Mouse (Mus musculus): ENCODE measurements around the gene Ankrd44. TPM values are rescaled to one million over a fixed set of nuclear protein-coding genes. Genes with fewer than 3 reads are reported as not detected.

The Ankrd44 gene
- polyA plus RNA-seq, 1 experiment = 5.2 TPM

- TF ChIP-seq CTCF (IDR thresholded peaks at IDR 0.05; ENCODE audit: low read depth, low read length) (no peak), EP300 (IDR thresholded peaks at IDR 0.05; ENCODE audit: insufficient read depth, low read depth, low read length) (no peak), POLR2A (IDR thresholded peaks at IDR 0.05; ENCODE audit: insufficient read depth, low read length) (no peak)
- Histone ChIP-seq H3K4me3 (ENCODE audit: low read depth, low read length) (no peak overlapping the region), H3K4me1 (ENCODE audit: control insufficient read depth, insufficient read depth, low read length) (no peaks in the 10 kb centered on the region)
These were observed 196.9 kb downstream of the Ankrd44 start for GRCm38 (mm10) chr1:54729316-54729715.

GRCm38 (mm10) chr1:54726555-54726954, 199.6 kb downstream of the Ankrd44 start:
- Histone ChIP-seq H3K27ac (ENCODE audit: insufficient read depth, low read length) (no peak overlapping the region), H3K27me3 (ENCODE audit: control insufficient read depth, insufficient read depth, low read length, poor library complexity, severe bottlenecking) (no peaks in the 10 kb centered on the region), H3K4me1 (ENCODE audit: control insufficient read depth, insufficient read depth, low read length) (no peaks in the 10 kb centered on the region), H3K9me3 (replicated peaks; ENCODE audit: control insufficient read depth, insufficient read depth, low read length, poor library complexity, severe bottlenecking) (no peaks in the 10 kb centered on the region), H3K36me3 (ENCODE audit: control insufficient read depth, insufficient read depth, low read length, poor library complexity, severe bottlenecking) (no peaks in the 10 kb centered on the region), H3K9ac (ENCODE audit: low read depth, poor library complexity, severe bottlenecking) (no peak overlapping the region), H3K4me3 (ENCODE audit: low read depth, low read length) (no peak overlapping the region)
- TF ChIP-seq POLR2A (IDR thresholded peaks at IDR 0.05; ENCODE audit: insufficient read depth, low read length) = no peak
- no peak for TF ChIP-seq CTCF (IDR thresholded peaks at IDR 0.05; ENCODE audit: low read depth, low read length)
- TF ChIP-seq EP300 (IDR thresholded peaks at IDR 0.05; ENCODE audit: insufficient read depth, low read depth, low read length) = no peak

More at GRCm38 (mm10) chr1:54729316-54729715, 196.9 kb downstream of the Ankrd44 start:
- Histone ChIP-seq H3K9ac (ENCODE audit: low read depth, poor library complexity, severe bottlenecking) (no peak overlapping the region), H3K9me3 (replicated peaks; ENCODE audit: control insufficient read depth, insufficient read depth, low read length, poor library complexity, severe bottlenecking) (no peaks in the 10 kb centered on the region), H3K27ac (ENCODE audit: insufficient read depth, low read length) (no peak overlapping the region), H3K36me3 (ENCODE audit: control insufficient read depth, insufficient read depth, low read length, poor library complexity, severe bottlenecking) (no peaks in the 10 kb centered on the region), H3K27me3 (ENCODE audit: control insufficient read depth, insufficient read depth, low read length, poor library complexity, severe bottlenecking) (no peaks in the 10 kb centered on the region)

- H3K27me3 ChIP-seq (ENCODE audit: control insufficient read depth, insufficient read depth, low read length, poor library complexity, severe bottlenecking) = no peaks in the 10 kb centered on the region
- H3K4me3 ChIP-seq (ENCODE audit: low read depth, low read length) = no peak overlapping the region
- H3K27ac ChIP-seq (ENCODE audit: insufficient read depth, low read length) = no peak overlapping the region
- H3K36me3 ChIP-seq (ENCODE audit: control insufficient read depth, insufficient read depth, low read length, poor library complexity, severe bottlenecking) = no peaks in the 10 kb centered on the region
- TF ChIP-seq EP300 (IDR thresholded peaks at IDR 0.05; ENCODE audit: insufficient read depth, low read depth, low read length) (no peak), CTCF (IDR thresholded peaks at IDR 0.05; ENCODE audit: low read depth, low read length) (no peak), POLR2A (IDR thresholded peaks at IDR 0.05; ENCODE audit: insufficient read depth, low read length) (no peak)
- no peaks in the 10 kb centered on the region for H3K9me3 ChIP-seq (replicated peaks; ENCODE audit: control insufficient read depth, insufficient read depth, low read length, poor library complexity, severe bottlenecking)
- no peak overlapping the region for H3K9ac ChIP-seq (ENCODE audit: low read depth, poor library complexity, severe bottlenecking)
- no peaks in the 10 kb centered on the region for H3K4me1 ChIP-seq (ENCODE audit: control insufficient read depth, insufficient read depth, low read length)
These were observed 209.3 kb downstream of the Ankrd44 start for GRCm38 (mm10) chr1:54716921-54717320.

DNA sequence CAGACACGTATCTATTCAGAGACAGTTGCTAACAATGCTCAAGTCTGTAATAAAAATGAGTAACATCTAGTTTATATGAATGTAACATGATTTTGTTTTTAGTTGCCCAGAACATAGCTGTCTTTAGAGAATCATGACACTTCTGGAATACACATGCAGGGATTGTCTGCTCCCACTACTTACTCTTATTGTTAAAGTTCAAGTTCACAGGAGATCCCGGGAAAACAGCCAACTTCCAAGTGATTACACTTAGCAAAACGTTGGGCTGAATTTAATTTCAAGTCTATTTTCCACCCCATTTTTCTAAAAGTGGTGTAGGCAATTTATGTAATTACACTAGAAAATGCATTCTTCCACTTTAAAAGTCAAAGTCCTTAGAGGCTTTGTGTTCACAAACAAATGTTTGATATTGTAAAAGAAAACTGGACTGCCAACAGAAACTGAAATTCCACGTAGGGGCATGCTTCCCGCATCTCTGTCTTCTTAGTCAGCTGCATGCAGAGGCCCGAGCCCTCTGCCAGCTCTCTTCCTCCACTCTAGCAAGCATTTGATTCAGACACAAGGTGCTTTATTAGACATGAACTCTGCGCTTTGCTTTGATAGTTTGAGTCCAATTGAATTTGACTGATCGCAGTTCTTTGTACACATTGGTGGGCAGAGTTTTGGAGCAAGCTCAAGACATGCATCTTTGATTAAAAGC, 211.0 kb downstream of the Ankrd44 start:
- Histone ChIP-seq H3K36me3 (ENCODE audit: control insufficient read depth, insufficient read depth, low read length, poor library complexity, severe bottlenecking) (no peaks in the 10 kb centered on the region), H3K4me3 (ENCODE audit: low read depth, low read length) (no peak overlapping the region), H3K9ac (ENCODE audit: low read depth, poor library complexity, severe bottlenecking) (no peak overlapping the region), H3K4me1 (ENCODE audit: control insufficient read depth, insufficient read depth, low read length) (no peaks in the 10 kb centered on the region), H3K27ac (ENCODE audit: insufficient read depth, low read length) (no peak overlapping the region), H3K27me3 (ENCODE audit: control insufficient read depth, insufficient read depth, low read length, poor library complexity, severe bottlenecking) (no peaks in the 10 kb centered on the region), H3K9me3 (replicated peaks; ENCODE audit: control insufficient read depth, insufficient read depth, low read length, poor library complexity, severe bottlenecking) (no peaks in the 10 kb centered on the region)
- TF ChIP-seq POLR2A (IDR thresholded peaks at IDR 0.05; ENCODE audit: insufficient read depth, low read length) (no peak), CTCF (IDR thresholded peaks at IDR 0.05; ENCODE audit: low read depth, low read length) (no peak), EP300 (IDR thresholded peaks at IDR 0.05; ENCODE audit: insufficient read depth, low read depth, low read length) (no peak)

DNA sequence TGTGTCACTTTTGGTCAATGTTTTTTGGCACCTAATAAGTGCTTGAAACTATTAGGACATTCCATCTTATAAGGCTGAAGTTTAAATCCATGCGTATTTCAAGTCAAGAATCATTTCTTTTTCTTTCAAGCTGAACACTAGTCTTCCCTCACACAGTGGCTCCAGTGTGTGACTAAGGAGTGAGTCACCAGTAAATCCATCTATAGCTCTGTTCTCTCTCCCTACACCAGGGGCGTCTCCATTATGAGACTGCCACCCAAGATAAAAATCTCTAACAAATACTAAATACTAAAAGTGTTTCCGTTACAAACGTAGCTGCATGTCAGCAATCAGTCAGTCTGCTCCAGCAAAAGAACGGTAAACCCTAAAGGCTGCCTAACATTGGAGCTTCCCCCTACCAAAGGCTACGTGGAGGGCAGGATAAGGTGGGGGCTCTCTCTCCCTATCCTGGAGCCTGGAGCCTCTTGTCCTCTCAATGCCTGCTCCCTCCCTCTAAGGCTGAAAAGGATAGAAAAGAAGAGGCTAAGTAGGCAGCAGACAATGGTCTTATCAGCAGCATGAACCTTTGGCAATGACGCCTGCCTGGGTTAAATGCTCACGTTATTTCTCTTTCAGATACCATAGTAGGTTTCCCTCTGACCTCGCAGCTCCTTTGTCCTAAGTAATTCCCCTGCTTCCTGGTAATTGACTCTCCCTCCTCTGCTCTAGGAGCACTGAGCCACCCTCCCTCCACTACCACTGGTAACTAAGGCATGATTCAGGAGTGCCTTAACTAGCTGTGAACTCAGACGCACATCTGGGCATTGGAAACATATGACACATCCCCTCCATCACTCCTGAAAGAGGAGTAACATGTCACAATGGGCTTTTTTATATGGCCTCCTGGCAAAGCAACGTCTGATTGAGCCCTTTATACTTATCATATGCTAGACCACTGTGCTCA, 212.7 kb downstream of the Ankrd44 start:
- Histone ChIP-seq H3K36me3 (ENCODE audit: control insufficient read depth, insufficient read depth, low read length, poor library complexity, severe bottlenecking) (no peaks in the 10 kb centered on the region), H3K27ac (ENCODE audit: insufficient read depth, low read length) (no peak overlapping the region), H3K4me1 (ENCODE audit: control insufficient read depth, insufficient read depth, low read length) (no peaks in the 10 kb centered on the region), H3K27me3 (ENCODE audit: control insufficient read depth, insufficient read depth, low read length, poor library complexity, severe bottlenecking) (no peaks in the 10 kb centered on the region), H3K9me3 (replicated peaks; ENCODE audit: control insufficient read depth, insufficient read depth, low read length, poor library complexity, severe bottlenecking) (no peaks in the 10 kb centered on the region), H3K9ac (ENCODE audit: low read depth, poor library complexity, severe bottlenecking) (no peak overlapping the region), H3K4me3 (ENCODE audit: low read depth, low read length) (no peak overlapping the region)
- TF ChIP-seq POLR2A (IDR thresholded peaks at IDR 0.05; ENCODE audit: insufficient read depth, low read length) (no peak), EP300 (IDR thresholded peaks at IDR 0.05; ENCODE audit: insufficient read depth, low read depth, low read length) (no peak), CTCF (IDR thresholded peaks at IDR 0.05; ENCODE audit: low read depth, low read length) (no peak)

All from ES-Bruce4 (cell line).